Mouse (Mus musculus) CH12.LX (cell line): ENCODE measurements at regions not wholly inside any gene's neighbourhood (a gene's known extent, or its start where the extent isn't known, plus 50 kb on each side); places are given as distances from the start of the nearest gene placed in this dataset.

Experiments used
- BHLHE40 ChIP-seq: IDR thresholded peaks from 2 replicates; pipeline ENCODE4 v1.6.1; 2011; ENCODE audit warnings: mild to moderate bottlenecking, low read depth, low read length, improper control_type of control experiment
- CTCF ChIP-seq, 2 experiments: IDR thresholded peaks in 1 of 2; conservative IDR thresholded peaks in 1 of 2; 2 replicates each; pipeline ENCODE4 v1.5.1; 2011 to 2012; ENCODE audit warnings: low read depth in 2 of 2, low read length in 2 of 2, improper control_type of control experiment in 1 of 2, inconsistent platforms in 1 of 2, mild to moderate bottlenecking in 1 of 2, moderate library complexity in 1 of 2
- EP300 ChIP-seq: IDR thresholded peaks from 2 replicates; pipeline ENCODE4 v1.6.1; 2011; ENCODE audit warnings: low read length, improper control_type of control experiment
- HCFC1 ChIP-seq: IDR thresholded peaks from 2 replicates; pipeline ENCODE4 v1.6.1; 2012; ENCODE audit warnings: low read depth, mild to moderate bottlenecking, inconsistent platforms, low read length, improper control_type of control experiment
- JUND ChIP-seq: conservative IDR thresholded peaks from 2 replicates; pipeline ENCODE4 v1.6.1; 2011; ENCODE audit warnings: low read depth, low read length, improper control_type of control experiment
- KAT2A ChIP-seq: IDR thresholded peaks from 2 replicates; pipeline ENCODE4 v1.6.1; 2012; ENCODE audit warnings: low read length, improper control_type of control experiment, inconsistent platforms; ENCODE audit not compliant: insufficient replicate concordance
- POLR2A ChIP-seq: IDR thresholded peaks from 2 replicates; pipeline ENCODE4 v1.6.1; 2011; ENCODE audit warnings: low read depth, mild to moderate bottlenecking, improper control_type of control experiment, low read length
- RAD21 ChIP-seq: IDR thresholded peaks from 2 replicates; pipeline ENCODE4 v1.6.1; 2011; ENCODE audit warnings: low read depth, mild to moderate bottlenecking, low read length, improper control_type of control experiment, moderate library complexity
- SIN3A ChIP-seq: IDR thresholded peaks from 2 replicates; pipeline ENCODE4 v1.6.1; 2012; ENCODE audit warnings: low read length, improper control_type of control experiment, inconsistent platforms
- UBTF ChIP-seq: IDR thresholded peaks from 2 replicates; pipeline ENCODE4 v1.6.1; 2012; ENCODE audit warnings: low read depth, mild to moderate bottlenecking, inconsistent platforms, low read length, improper control_type of control experiment, moderate library complexity

DNA sequence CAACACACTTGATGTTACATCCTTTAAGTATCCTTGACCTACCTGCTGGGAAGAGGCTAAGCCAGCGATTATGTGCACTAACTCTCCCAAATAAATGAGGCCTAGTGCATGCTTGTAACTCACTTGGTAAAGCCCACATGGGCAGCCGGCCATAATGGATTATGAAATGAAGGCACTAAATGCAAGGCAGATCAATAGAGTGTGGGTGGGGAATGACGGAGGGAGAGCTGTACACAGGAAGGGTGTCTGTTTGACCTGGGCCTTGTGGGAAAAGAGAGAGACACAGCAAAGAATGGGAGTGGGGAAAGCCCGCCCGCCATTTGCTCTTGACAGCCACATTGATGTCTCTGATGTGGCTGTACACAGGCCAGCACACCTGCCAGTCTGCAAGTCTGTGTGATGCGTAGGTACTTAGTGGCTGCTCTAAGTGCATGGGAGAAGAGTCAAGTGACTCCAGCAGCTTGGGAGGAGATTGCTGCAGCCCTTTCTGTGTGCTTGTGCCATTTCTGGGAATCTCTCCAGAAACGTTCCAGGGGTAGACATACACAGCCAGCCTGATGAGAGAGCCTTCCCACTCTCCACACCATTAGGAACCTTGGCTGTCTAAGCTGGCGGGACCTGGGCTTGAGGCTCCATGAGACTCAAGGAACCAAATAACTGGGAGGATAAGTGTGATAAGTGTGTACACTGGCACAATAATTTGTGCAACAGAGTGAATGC lies 118.7 kb upstream of the Myt1l start:
- no peak for TF ChIP-seq CTCF (conservative IDR thresholded peaks at IDR 0.05 in 1 of 2, IDR thresholded peaks at IDR 0.05 in 1 of 2; ENCODE audit: low read depth in 2 of 2, low read length in 2 of 2)
- TF ChIP-seq RAD21 = no peak
- TF ChIP-seq SIN3A = no peak
- no peak for TF ChIP-seq HCFC1
- TF ChIP-seq UBTF = no peak
- no peak for TF ChIP-seq POLR2A
- TF ChIP-seq JUND = no peak
- TF ChIP-seq KAT2A = no peak
- no peak for TF ChIP-seq EP300
- no peak for TF ChIP-seq BHLHE40
